Mouse (Mus musculus) thymus, postnatal 25 days (tissue): Measurements from ENCODE around the gene Snupn.

Experiments used
- DNase-seq: peaks from one replicate; pipeline ENCODE4 v3.0.0; 2022

Gene Snupn

DNA sequence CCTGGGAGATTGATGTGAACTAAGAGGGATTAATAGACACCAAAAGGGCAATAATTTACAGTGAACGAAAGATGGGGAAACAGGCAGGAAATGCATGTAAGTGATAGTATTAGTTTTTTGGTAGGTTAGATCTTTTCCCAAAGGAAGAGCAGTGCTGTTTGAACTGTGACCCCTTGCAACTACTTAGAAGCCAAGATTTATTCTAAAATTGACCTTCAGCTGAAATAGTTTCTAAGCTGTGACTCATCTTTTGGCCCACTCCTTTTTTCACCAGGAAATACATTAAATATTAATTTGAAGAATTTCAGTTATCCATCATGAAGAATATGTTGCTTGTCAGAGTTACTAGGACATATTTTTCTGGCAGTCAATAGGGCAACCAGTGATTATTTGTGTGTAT lies 63.1 kb downstream of the Snupn start:
- DNase-seq = no peak

DNA sequence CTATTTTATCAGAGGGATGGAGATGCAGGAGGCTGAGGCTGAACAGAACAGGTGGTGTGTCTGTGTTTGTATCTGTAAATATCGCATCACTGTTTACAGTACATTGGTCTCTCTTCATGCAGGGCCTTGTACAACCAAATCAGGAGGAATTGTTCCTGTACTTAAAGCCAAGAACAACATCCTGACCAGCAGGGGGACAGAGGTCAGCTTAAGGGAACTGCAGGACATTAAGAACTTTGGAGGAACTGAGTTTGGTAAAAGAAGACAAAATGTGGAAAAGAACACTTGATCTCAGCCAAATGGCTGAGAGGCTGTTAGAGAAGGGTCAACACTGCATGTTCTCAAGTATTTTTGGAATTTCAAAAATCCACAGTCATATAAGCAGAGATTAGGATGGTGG lies 64.1 kb downstream of the Snupn start:
- DNase-seq = no peak

- DNase-seq = no peak
Observed at GRCm38 (mm10) chr9:57017631-57018030, 67.0 kb downstream of the Snupn start.

DNA sequence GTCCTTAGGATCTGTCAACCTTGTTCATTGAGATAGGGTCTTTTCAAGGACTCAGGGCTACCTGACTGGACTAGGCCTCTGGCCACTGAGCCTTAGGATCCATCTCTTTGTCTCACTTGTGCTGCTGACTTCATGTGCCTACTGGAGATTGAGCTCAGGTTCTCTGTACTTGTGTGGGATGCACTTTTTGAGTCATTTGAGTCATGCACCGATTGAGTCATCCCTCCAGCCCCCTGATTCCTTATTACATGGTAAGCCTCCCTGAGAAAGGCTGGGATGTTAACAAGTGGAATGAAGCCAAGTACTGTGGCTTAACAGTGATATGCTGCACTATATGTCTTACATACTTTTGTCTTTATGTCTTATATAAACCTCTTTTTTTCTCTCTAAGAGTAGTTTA lies 81.1 kb downstream of the Snupn start:
- no peak for DNase-seq
